Mouse (Mus musculus) thymus, adult 2 months (tissue): ENCODE results near the gene Ap5s1.

Experiments
- CTCF ChIP-seq: fragments of 200-500 bp; IDR thresholded peaks from 2 replicates; pipeline ENCODE4 v1.5.1; 2012; ENCODE audit warnings: mild to moderate bottlenecking, control low read depth, low read length, moderate library complexity, borderline replicate concordance; ENCODE audit not compliant: control insufficient read depth, poor library complexity, insufficient read depth; ENCODE audit errors: extremely low read depth
- POLR2A ChIP-seq: fragments of 200-500 bp; IDR thresholded peaks from 2 replicates; pipeline ENCODE4 v1.6.1; 2012; ENCODE audit warnings: mild to moderate bottlenecking, low read length, control low read depth, moderate library complexity; ENCODE audit not compliant: control insufficient read depth, poor library complexity, insufficient read depth; ENCODE audit errors: extremely low read depth

DNA sequence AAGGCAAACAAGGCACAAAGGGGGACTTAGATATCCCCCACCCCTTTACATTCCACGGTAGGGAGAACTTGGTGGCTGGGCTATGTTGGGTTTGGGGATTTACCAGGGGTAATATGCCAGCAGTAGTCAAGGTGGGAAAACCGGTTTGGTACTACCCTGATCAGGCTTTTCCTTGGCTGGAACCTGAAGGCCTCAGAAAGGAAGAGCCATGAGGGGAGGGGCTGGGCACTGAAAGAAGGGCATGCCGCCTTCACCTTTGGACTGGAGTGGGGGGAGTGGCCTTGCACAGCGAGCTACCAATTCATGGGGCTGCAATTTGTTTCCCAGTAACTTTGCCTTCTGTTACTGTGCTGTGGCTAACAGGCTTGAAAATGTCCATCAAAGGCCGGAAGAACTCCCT, 30.4 kb upstream of the Ap5s1 start:
- no peak for TF ChIP-seq CTCF
- no peak for TF ChIP-seq POLR2A
